Mouse (Mus musculus) lung, adult 18-20 months (tissue): Measurements from ENCODE around the gene Clk2.
"Not testable (repeated sequence)": the region's sequence is repeated elsewhere in the genome, so short reads cannot be mapped to it uniquely, and the experiment has no call there.

Experiments
- DNase-seq, 2 experiments: peaks; one replicate each; pipeline ENCODE4 v3.0.0; 2022; ENCODE audit warnings: mixed read lengths in 2 of 2

Gene Clk2

GRCm38 (mm10) chr3:89193853-89194252 is 29.3 kb downstream of the Clk2 start:
- no peak for DNase-seq

- DNase-seq, result peak; percentile 92 to 93
Observed at GRCm38 (mm10) chr3:89195979-89196877, 31.6 kb downstream of the Clk2 start.

GRCm38 (mm10) chr3:89199839-89200238 is 35.2 kb downstream of the Clk2 start:
- no peak for DNase-seq

GRCm38 (mm10) chr3:89202253-89203141 is 37.9 kb downstream of the Clk2 start, which contains the start of gene Gba:
Gba (plus strand) TSS chr3:89202928.
- peak; percentile 85 to 86 for DNase-seq

GRCm38 (mm10) chr3:89203142-89203514 is 38.5 kb downstream of the Clk2 start:
- DNase-seq, result no peak

GRCm38 (mm10) chr3:89206079-89206478 is 41.5 kb downstream of the Clk2 start:
- DNase-seq, result no peak

- no peak for DNase-seq
Observed at GRCm38 (mm10) chr3:89206695-89207094, 42.1 kb downstream of the Clk2 start.

GRCm38 (mm10) chr3:89208075-89208657 is 43.6 kb downstream of the Clk2 start:
- no peak for DNase-seq

GRCm38 (mm10) chr3:89208736-89209135 is 44.1 kb downstream of the Clk2 start:
- no peak for DNase-seq

- DNase-seq, result no peak
Observed at GRCm38 (mm10) chr3:89209731-89210130, 45.1 kb downstream of the Clk2 start.

- DNase-seq, result peak in 1 of 2 experiments; percentile 34
Observed at GRCm38 (mm10) chr3:89210162-89210561, 45.6 kb downstream of the Clk2 start.

GRCm38 (mm10) chr3:89210731-89211130 is 46.1 kb downstream of the Clk2 start:
- DNase-seq, result no peak

- peak; percentile 94 to 96 for DNase-seq
Observed at GRCm38 (mm10) chr3:89213803-89214530, 49.4 kb downstream of the Clk2 start.

GRCm38 (mm10) chr3:89214681-89215411 is 50.3 kb downstream of the Clk2 start, which contains the start of gene Thbs3:
Thbs3 (plus strand) TSS chr3:89215180.
- DNase-seq, result no peak

GRCm38 (mm10) chr3:89215853-89216252 is 51.3 kb downstream of the Clk2 start:
- peak; percentile 82 to 88 for DNase-seq

GRCm38 (mm10) chr3:89216407-89216806 is 51.8 kb downstream of the Clk2 start:
- DNase-seq, result not testable (repeated sequence)

GRCm38 (mm10) chr3:89218271-89218670 is 53.7 kb downstream of the Clk2 start:
- peak; percentile 74 to 83 for DNase-seq

- no peak for DNase-seq
Observed at GRCm38 (mm10) chr3:89219546-89219945, 55.0 kb downstream of the Clk2 start.

- DNase-seq, result no peak
Observed at GRCm38 (mm10) chr3:89221167-89221566, 56.6 kb downstream of the Clk2 start.

GRCm38 (mm10) chr3:89224796-89225195 is 60.2 kb downstream of the Clk2 start:
- no peak for DNase-seq

GRCm38 (mm10) chr3:89225321-89225815 is 60.8 kb downstream of the Clk2 start:
- DNase-seq, result no peak
